ENCODE assay signal across 34 mouse cellular contexts in the genomic region with DNA sequence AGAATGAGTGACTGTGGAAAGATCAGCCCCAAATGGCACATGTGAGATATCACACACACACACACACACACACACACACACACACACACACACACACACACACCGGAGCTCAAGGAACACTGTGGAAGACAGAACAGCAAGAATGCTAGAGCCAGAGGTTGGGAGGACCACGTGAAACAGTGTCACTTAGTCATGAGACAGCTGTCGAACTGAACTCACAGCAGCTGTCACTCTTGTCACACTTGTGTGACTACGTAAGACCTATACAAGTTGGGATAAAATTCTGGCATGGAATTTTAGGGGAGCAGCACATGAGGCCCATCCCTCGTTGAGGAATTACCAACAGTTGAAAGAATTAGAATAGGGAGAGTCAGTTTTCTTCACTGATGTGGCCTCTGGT. TPM values are rescaled to one million over a fixed set of nuclear protein-coding genes. Genes with fewer than 3 reads are reported as not detected.
A peak's percentile ranks its signal among the peaks of the same experiment; 100 is the strongest.
DNase-seq lines count a peak whose midpoint lies in the region; ATAC-seq and TF ChIP-seq lines count a peak whose summit lies in the region.
"Had no signal": no experiment of that assay in that cellular context is flagged by ENCODE, and none has a peak within 500 bp of the region (broad histone marks: within the 10 kb centered on the region; RNA-seq: fewer than 3 reads in every experiment).

No protein-coding gene starts in this region.

- H3K4me3 ChIP-seq in C2C12 (ENCODE audit: insufficient read depth, poor library complexity, severe bottlenecking): no peak overlapping the region
- H3K4me3 ChIP-seq in limb, embryonic 13.5 days: no peak overlapping the region
- no peak overlapping the region for H3K4me3 ChIP-seq in lung, postnatal 0 days (ENCODE audit: low read depth, low read length)
- H3K4me3 ChIP-seq: embryonic facial prominence, embryonic 13.5 days; erythroblast, embryonic 14.5 days; gastrocnemius, adult 2 months; heart, adult 2 months; heart, embryonic 13.5 days; hindbrain, embryonic 15.5 days; left cerebral cortex, adult 2 months; midbrain, embryonic 15.5 days had no signal

- no peaks in the 10 kb centered on the region for H3K27me3 ChIP-seq in C2C12 (ENCODE audit: control insufficient read depth, insufficient read depth, insufficient read length)
- no peaks in the 10 kb centered on the region for H3K27me3 ChIP-seq in limb, embryonic 13.5 days
- H3K27me3 ChIP-seq in lung, postnatal 0 days (replicated peaks; ENCODE audit: insufficient read depth, low read length): no peaks in the 10 kb centered on the region
- H3K27me3 ChIP-seq: CH12.LX; embryonic facial prominence, embryonic 13.5 days; hindbrain, embryonic 15.5 days; midbrain, embryonic 15.5 days had no signal

- H3K9me3 ChIP-seq in limb, embryonic 13.5 days: no peaks in the 10 kb centered on the region
- H3K9me3 ChIP-seq in lung, postnatal 0 days (ENCODE audit: low read length): no peaks in the 10 kb centered on the region
- H3K9me3 ChIP-seq: embryonic facial prominence, embryonic 13.5 days; heart, embryonic 13.5 days; hindbrain, embryonic 15.5 days; midbrain, embryonic 15.5 days had no signal

- H3ac ChIP-seq in C2C12 (ENCODE audit: control insufficient read depth, insufficient read length, low read depth): no peak overlapping the region

- no peaks in the 10 kb centered on the region for H3K36me3 ChIP-seq in C2C12 (ENCODE audit: control insufficient read depth, insufficient read depth)
- H3K36me3 ChIP-seq in limb, embryonic 13.5 days: no peaks in the 10 kb centered on the region
- H3K36me3 ChIP-seq in lung, postnatal 0 days (ENCODE audit: insufficient read depth, low read length): no peaks in the 10 kb centered on the region
- H3K36me3 ChIP-seq: embryonic facial prominence, embryonic 13.5 days; heart, embryonic 13.5 days; hindbrain, embryonic 15.5 days; midbrain, embryonic 15.5 days had no signal

- peaks cover 17% of the 10 kb centered on the region for H3K4me1 ChIP-seq in limb, embryonic 13.5 days
- no peaks in the 10 kb centered on the region for H3K4me1 ChIP-seq in lung, postnatal 0 days (ENCODE audit: insufficient read depth, low read depth, low read length)
- H3K4me1 ChIP-seq: hindbrain, embryonic 15.5 days; midbrain, embryonic 15.5 days had no signal

- ATAC-seq in limb, embryonic 13.5 days (ENCODE audit: low FRiP score, low read depth): peak; percentile 48; the same call in 1 of the 2 replicates
- peak; percentile 78 for ATAC-seq in lung, postnatal 0 days
- ATAC-seq: forebrain, embryonic 16.5 days; inflammation-experienced regulatory T-cells, adult 6 months had no signal

- no peak overlapping the region for H3K4me2 ChIP-seq in limb, embryonic 13.5 days (replicated peaks)
- H3K4me2 ChIP-seq in lung, postnatal 0 days (replicated peaks; ENCODE audit: low read depth, low read length): no peak overlapping the region
- H3K4me2 ChIP-seq: embryonic facial prominence, embryonic 13.5 days; heart, embryonic 13.5 days; hindbrain, embryonic 15.5 days; midbrain, embryonic 15.5 days had no signal

- DNase-seq in lung, postnatal 0 days (ENCODE audit: low spot score): peak; percentile 78
- peak; percentile 30 to 64 for DNase-seq in lung, postnatal 4 days
- no peak for DNase-seq in T-cell, adult 2 months (ENCODE audit: low spot score)
- DNase-seq in cerebellum, postnatal 10 days: no peak
- DNase-seq: adrenal gland, adult 8-10 months; B cell, adult 2 months; cerebellum, adult 8-10 months; cerebellum, postnatal 36 days; gastrocnemius, adult 2 months; gastrocnemius, postnatal 36 days; heart, adult 2 months; heart, postnatal 10 days; kidney, adult 11 months; kidney, postnatal 14 days; layer of hippocampus, adult 9-11 months; liver; right cerebral cortex, adult 18-20 months; right cerebral cortex, postnatal 4 days; thymus, postnatal 4 days had no signal

- no peak overlapping the region for H3K9ac ChIP-seq in limb, embryonic 13.5 days
- H3K9ac ChIP-seq in lung, postnatal 0 days (replicated peaks; ENCODE audit: low read depth): no peak overlapping the region
- H3K9ac ChIP-seq: embryonic facial prominence, embryonic 13.5 days; heart, embryonic 13.5 days; hindbrain, embryonic 15.5 days; liver, embryonic 14.5 days; midbrain, embryonic 15.5 days had no signal

- no peaks in the 10 kb centered on the region for H3K79me2 ChIP-seq in C2C12 (ENCODE audit: control insufficient read depth, insufficient read depth)

- 66% methylated on average over 5 of the region's 5 CpGs for WGBS in limb, embryonic 13.5 days
- WGBS in lung, postnatal 0 days: 49% methylated on average over 5 of the region's 5 CpGs

- no peak overlapping the region for H3K27ac ChIP-seq in limb, embryonic 13.5 days
- H3K27ac ChIP-seq in lung, postnatal 0 days (ENCODE audit: low read length): no peak overlapping the region
- H3K27ac ChIP-seq: embryonic facial prominence, embryonic 13.5 days; heart, adult 2 months; heart, embryonic 13.5 days; hindbrain, embryonic 15.5 days; left cerebral cortex, adult 2 months; liver, embryonic 14.5 days; midbrain, embryonic 15.5 days had no signal

- peak; percentile 48 for TF ChIP-seq EP300 in lung, postnatal 0 days (IDR thresholded peaks at IDR 0.05)

- TF ChIP-seq CTCF in C2C12 (IDR thresholded peaks at IDR 0.05; ENCODE audit: control insufficient read depth, insufficient read depth, insufficient read length): no peak
- TF ChIP-seq CTCF in lung, postnatal 0 days (IDR thresholded peaks at IDR 0.05): no peak

- no peaks in the 10 kb centered on the region for H3K79me3 ChIP-seq in C2C12 (ENCODE audit: low read depth)

TF ChIP-seq in C2C12, 6 proteins besides CTCF, POLR2A, EP300 and RAD21:
- TF ChIP-seq MYOG (IDR thresholded peaks at IDR 0.05; ENCODE audit: control insufficient read depth, extremely low read depth, insufficient read length) (no peak), USF1 (IDR thresholded peaks at IDR 0.05; ENCODE audit: low read depth) (peak; percentile 27), FOSL1 (IDR thresholded peaks at IDR 0.05; ENCODE audit: insufficient read depth, low read length, poor library complexity, severe bottlenecking) (no peak), MAX (IDR thresholded peaks at IDR 0.05) (peak; percentile 23), MYOD1 (IDR thresholded peaks at IDR 0.05; ENCODE audit: control insufficient read depth, insufficient read length, low read depth) (peak; percentile 97), CEBPB (IDR thresholded peaks at IDR 0.05; ENCODE audit: low read depth) (no peak)

RNA-seq across cellular contexts. Expression of gene 1700020N01Rik, which starts 39.7 kb away (rescaled TPM):
- not detected for polyA plus RNA-seq in C2C12 (2012; fragmentation: generic; extraction: Trizol)
- polyA plus RNA-seq in limb, embryonic 13.5 days (2015; fragmentation: Nextera tagmentation; extraction: Ambion mirVana): not detected in 2 replicates
- polyA plus RNA-seq in lung, postnatal 0 days (2015; fragmentation: Nextera tagmentation; extraction: Ambion mirVana): 0.11 and 0.21 TPM in 2 replicates
- polyA plus RNA-seq: embryonic facial prominence, embryonic 13.5 days; erythroblast, embryonic 14.5 days; forebrain, embryonic 11.5 days; forebrain, embryonic 16.5 days; heart, adult 2 months; heart, embryonic 13.5 days; hindbrain, embryonic 15.5 days; inflammation-experienced regulatory T-cells, adult 6 months; kidney, embryonic 14.5 days; liver, embryonic 14.5 days; midbrain, embryonic 15.5 days; neural tube, embryonic 11.5 days had no signal

Comparison
In these comparisons a context has a peak if more than half of its experiments do, and no peak if none do; other contexts are left out.
1. DNase-seq: peak in lung, postnatal 0 days (single experiment) and lung, postnatal 4 days (2 of 2); none in T-cell, adult 2 months (single experiment) and cerebellum, postnatal 10 days (0 of 2).